Mouse (Mus musculus) skeletal muscle tissue, adult 2 months (tissue): ENCODE results near the gene Dkc1.
"Not testable (repeated sequence)": the region's sequence is repeated elsewhere in the genome, so short reads cannot be mapped to it uniquely, and the experiment has no call there.

Experiments
- DNase-seq: peaks from one replicate; pipeline ENCODE4 v3.0.0-alpha.2; 2012; ENCODE audit warnings: low read depth, low spot score

Dkc1 gene

GRCm38 (mm10) chrX:75138182-75138581 lies 42.5 kb downstream of the Dkc1 start:
- no peak for DNase-seq

- not testable (repeated sequence) for DNase-seq
These were observed 47.5 kb downstream of the Dkc1 start for GRCm38 (mm10) chrX:75143124-75143555.

GRCm38 (mm10) chrX:75148414-75148813 lies 52.8 kb downstream of the Dkc1 start:
- no peak for DNase-seq

GRCm38 (mm10) chrX:75150304-75150703 lies 54.6 kb downstream of the Dkc1 start:
- no peak for DNase-seq

GRCm38 (mm10) chrX:75152249-75152648 lies 56.6 kb downstream of the Dkc1 start:
- DNase-seq: no peak

- peak; percentile 39 for DNase-seq
These were observed 60.1 kb downstream of the Dkc1 start for GRCm38 (mm10) chrX:75155576-75156243.
